Comparison of ENCODE assay signal across 22 mouse cellular contexts in genomic region chr10:122005560-122005959, GRCm38 (mm10). TPM values are rescaled to one million over a fixed set of nuclear protein-coding genes. Genes with fewer than 3 reads are reported as not detected.
DNase-seq lines count a peak whose midpoint lies in the region; ATAC-seq and TF ChIP-seq lines count a peak whose summit lies in the region.
"Had no signal": no experiment of that assay in that cellular context is flagged by ENCODE, and none has a peak within 500 bp of the region (broad histone marks: within the 10 kb centered on the region; RNA-seq: fewer than 3 reads in every experiment).

No protein-coding gene starts in this region.

- no peak overlapping the region for H3K4me3 ChIP-seq in heart, embryonic 12.5 days
- H3K4me3 ChIP-seq in hindbrain, postnatal 0 days (ENCODE audit: low read length): no peak overlapping the region
- H3K4me3 ChIP-seq in hindbrain, embryonic 12.5 days: no peak overlapping the region
- H3K4me3 ChIP-seq: embryonic facial prominence, embryonic 13.5 days; limb, embryonic 15.5 days; neural tube, embryonic 12.5 days had no signal

- 0 out of 2 replicates have a peak, but pooled peaks cover 11% of the 10 kb centered on the region for H3K27me3 ChIP-seq in heart, embryonic 12.5 days (replicated peaks)
- no peaks in the 10 kb centered on the region for H3K27me3 ChIP-seq in hindbrain, postnatal 0 days (ENCODE audit: insufficient read depth, low read length)
- H3K27me3 ChIP-seq in hindbrain, embryonic 12.5 days: no peaks in the 10 kb centered on the region
- H3K27me3 ChIP-seq: embryonic facial prominence, embryonic 13.5 days; limb, embryonic 15.5 days; neural tube, embryonic 12.5 days; Patski had no signal

- H3K4me2 ChIP-seq in heart, embryonic 12.5 days: no peak overlapping the region
- no peak overlapping the region for H3K4me2 ChIP-seq in hindbrain, postnatal 0 days (ENCODE audit: low read depth, low read length)
- no peak overlapping the region for H3K4me2 ChIP-seq in hindbrain, embryonic 12.5 days (replicated peaks)
- H3K4me2 ChIP-seq: embryonic facial prominence, embryonic 13.5 days; hindbrain, embryonic 14.5 days; limb, embryonic 15.5 days; neural tube, embryonic 12.5 days had no signal

- H3K27ac ChIP-seq in heart, embryonic 12.5 days (ENCODE audit: poor library complexity, severe bottlenecking): peak overlapping the region; percentile 18; the same call in 1 of the 2 replicates
- peak overlapping the region; percentile 32; the same call in 1 of the 2 replicates for H3K27ac ChIP-seq in hindbrain, postnatal 0 days
- no peak overlapping the region for H3K27ac ChIP-seq in hindbrain, embryonic 12.5 days
- H3K27ac ChIP-seq: embryonic facial prominence, embryonic 13.5 days; hindbrain, embryonic 14.5 days; limb, embryonic 15.5 days; neural tube, embryonic 12.5 days had no signal

- no peak overlapping the region for H3K9ac ChIP-seq in heart, embryonic 12.5 days
- H3K9ac ChIP-seq in hindbrain, postnatal 0 days (replicated peaks; ENCODE audit: low read length): no peak overlapping the region
- H3K9ac ChIP-seq in hindbrain, embryonic 12.5 days: no peak overlapping the region
- H3K9ac ChIP-seq: embryonic facial prominence, embryonic 13.5 days; hindbrain, embryonic 14.5 days; limb, embryonic 15.5 days; neural tube, embryonic 12.5 days had no signal

- no peak for DNase-seq in heart, adult 8-10 months (ENCODE audit: low spot score)
- peak; percentile 39 for DNase-seq in hindbrain, postnatal 0 days (ENCODE audit: low spot score)
- DNase-seq in lung, postnatal 14 days: peak; percentile 44
- DNase-seq in ovary, postnatal 36 days (ENCODE audit: low spot score): no peak
- DNase-seq: adrenal gland, postnatal 14 days; cerebellum, adult 2 months; gastrocnemius, postnatal 14 days; kidney, postnatal 14 days; right cerebral cortex, postnatal 25 days; thymus, postnatal 25 days had no signal

- H3K9me3 ChIP-seq in heart, embryonic 12.5 days (replicated peaks): no peaks in the 10 kb centered on the region
- no peaks in the 10 kb centered on the region for H3K9me3 ChIP-seq in hindbrain, postnatal 0 days (ENCODE audit: low read length)
- no peaks in the 10 kb centered on the region for H3K9me3 ChIP-seq in hindbrain, embryonic 12.5 days (replicated peaks)
- H3K9me3 ChIP-seq: embryonic facial prominence, embryonic 13.5 days; limb, embryonic 15.5 days; neural tube, embryonic 12.5 days had no signal

- no peaks in the 10 kb centered on the region for H3K36me3 ChIP-seq in heart, embryonic 12.5 days
- H3K36me3 ChIP-seq in hindbrain, postnatal 0 days (ENCODE audit: insufficient read depth, low read length): no peaks in the 10 kb centered on the region
- H3K36me3 ChIP-seq in hindbrain, embryonic 12.5 days: peaks cover 6% of the 10 kb centered on the region; the same call in 1 of the 2 replicates
- H3K36me3 ChIP-seq: embryonic facial prominence, embryonic 13.5 days; limb, embryonic 15.5 days; neural tube, embryonic 12.5 days had no signal

- 25% methylated on average over 6 of the region's 6 CpGs for WGBS in heart, embryonic 12.5 days
- 41% methylated on average over 6 of the region's 6 CpGs for WGBS in hindbrain, postnatal 0 days
- WGBS in hindbrain, embryonic 12.5 days: 68% methylated on average over 6 of the region's 6 CpGs

- H3K4me1 ChIP-seq in heart, embryonic 12.5 days (replicated peaks): peaks cover 64% of the 10 kb centered on the region
- H3K4me1 ChIP-seq in hindbrain, postnatal 0 days (ENCODE audit: insufficient read depth, low read length): peaks cover 18% of the 10 kb centered on the region
- H3K4me1 ChIP-seq in hindbrain, embryonic 12.5 days: peaks cover 26% of the 10 kb centered on the region

- ATAC-seq in heart, embryonic 12.5 days (ENCODE audit: insufficient number of reproducible peaks, low FRiP score): peak; percentile 66; the same call in 1 of the 2 replicates
- no peak for ATAC-seq in hindbrain, postnatal 0 days
- no peak for ATAC-seq in hindbrain, embryonic 12.5 days (ENCODE audit: low FRiP score)
- peak; percentile 38; the same call in 1 of the 2 replicates for ATAC-seq in common myeloid progenitor, adult 5-6 weeks (replicated peaks; ENCODE audit: low read depth, poor library complexity, severe bottlenecking)
- ATAC-seq in CD4-positive, CD25-positive, alpha-beta regulatory T cell, adult 4 months: no peak
- ATAC-seq: activated CD4-positive, CD25-positive, alpha-beta regulatory T cell, adult 4 months; intestine, embryonic 16.5 days; Patski had no signal

- TF ChIP-seq CTCF in hindbrain, postnatal 0 days (IDR thresholded peaks at IDR 0.05; ENCODE audit: low read depth): no peak

RNA-seq across cellular contexts. Expression of gene Srgap1, which starts 41.6 kb away (rescaled TPM):
- 8.5 and 8.6 TPM in 2 replicates for polyA plus RNA-seq in heart, embryonic 12.5 days (2016; fragmentation: Nextera tagmentation; extraction: Ambion mirVana)
- 1 to 10 TPM; 1.1 to 1.8 (median 1.5) TPM for total RNA-seq in heart, adult 8-10 months (2022)
- total RNA-seq in hindbrain, postnatal 0 days (2014; rRNA removed): 18.8 and 27.9 TPM in 2 replicates
- 24.4 TPM in 2 replicates for polyA plus RNA-seq in hindbrain, postnatal 0 days (2015; fragmentation: Nextera tagmentation; extraction: Ambion mirVana)
- polyA plus RNA-seq in hindbrain, embryonic 12.5 days (2016; fragmentation: Nextera tagmentation; extraction: Ambion mirVana): 35.5 and 36.7 TPM in 2 replicates
- 0.14 TPM in 1 of 2 replicates, not detected in the other for total RNA-seq in common myeloid progenitor, adult 5-6 weeks (2017)
- under 1 TPM in 1 of 2 experiments, not detected in 1; 0.39 TPM for polyA plus RNA-seq in CD4-positive, CD25-positive, alpha-beta regulatory T cell, adult 4 months (2017; shearing (Covaris generic))
- total RNA-seq: monocyte, adult 5-6 weeks had no signal

Comparison
In these comparisons a context has a peak if more than half of its experiments do, and no peak if none do; other contexts are left out.
1. ATAC-seq: peak in heart, embryonic 12.5 days (single experiment) and common myeloid progenitor, adult 5-6 weeks (single experiment); none in hindbrain, postnatal 0 days (single experiment), hindbrain, embryonic 12.5 days (single experiment) and CD4-positive, CD25-positive, alpha-beta regulatory T cell, adult 4 months (single experiment).
2. DNase-seq: peak in hindbrain, postnatal 0 days (single experiment) and lung, postnatal 14 days (single experiment); none in heart, adult 8-10 months (single experiment) and ovary, postnatal 36 days (single experiment).